22 mouse cellular contexts compared by ENCODE assay signal in the genomic region with DNA sequence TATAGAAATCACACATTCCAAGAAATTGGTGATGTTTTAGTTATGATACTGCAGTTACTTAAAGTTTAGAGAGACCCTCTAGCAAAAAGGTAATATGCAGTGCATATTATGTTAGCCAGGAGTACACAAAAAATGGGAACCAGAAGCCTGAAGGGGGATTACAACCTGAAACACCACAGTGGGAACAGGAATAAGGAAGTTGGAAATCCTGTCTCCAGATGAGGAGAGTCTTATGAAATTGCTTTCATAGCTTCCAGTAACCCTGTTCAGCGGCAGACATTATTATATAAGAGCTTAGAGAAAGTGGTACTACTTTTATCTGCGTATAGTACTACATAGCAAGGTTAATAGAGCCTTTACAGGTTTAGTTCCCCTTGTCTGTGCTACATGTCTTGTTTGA.
"Had no signal": no experiment of that assay in that cellular context is flagged by ENCODE, and none has a peak within 500 bp of the region (broad histone marks: within the 10 kb centered on the region; RNA-seq: fewer than 3 reads in every experiment).

No protein-coding gene starts in this region.

- H3K4me3 ChIP-seq: liver, embryonic 15.5 days; lung, embryonic 15.5 days; megakaryocyte, embryonic 14.5 days; midbrain, embryonic 10.5 days; midbrain, embryonic 12.5 days; myocyte; neural tube, embryonic 13.5 days; neural tube, embryonic 15.5 days; stomach, embryonic 15.5 days had no signal

- H3K27ac ChIP-seq: liver, embryonic 15.5 days; lung, embryonic 15.5 days; macrophage; midbrain, embryonic 10.5 days; midbrain, embryonic 12.5 days; neural tube, embryonic 13.5 days; neural tube, embryonic 15.5 days; stomach, embryonic 15.5 days; stomach, postnatal 0 days had no signal

- DNase-seq: liver, postnatal 0 days; lung, adult 2 months; lung, postnatal 14 days; lung, postnatal 36 days; midbrain, embryonic 14.5 days; right cerebral cortex, adult 18-20 months; thymus, adult 2 months; thymus, postnatal 25 days; thymus, postnatal 4 days had no signal

- ATAC-seq: liver, postnatal 0 days; lung, postnatal 0 days; midbrain, embryonic 16.5 days had no signal
